Mouse (Mus musculus): ENCODE data around the gene Mycbp2.
A peak's percentile ranks its signal among the peaks of the same experiment; 100 is the strongest.

The Mycbp2 gene

DNA sequence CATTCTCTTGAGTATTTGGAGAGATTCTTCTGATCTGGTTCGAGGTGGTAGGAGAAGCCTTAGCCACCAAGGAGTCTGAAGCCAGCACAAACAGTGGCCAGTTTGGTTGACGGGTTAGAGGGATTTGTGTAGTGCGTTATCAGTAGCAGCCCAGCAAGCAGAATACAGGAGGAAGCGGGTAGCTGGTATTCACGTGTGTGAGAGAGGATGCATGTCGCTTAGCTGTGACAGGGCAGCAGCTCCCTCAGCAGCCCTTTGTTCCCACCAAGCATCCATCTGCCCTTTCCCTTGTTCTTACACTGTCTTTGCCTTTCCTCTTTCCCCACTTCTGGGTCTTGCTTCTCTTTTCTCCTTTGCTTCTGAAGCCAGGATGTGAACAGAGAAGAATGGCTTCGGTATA, 271.4 kb downstream of the Mycbp2 start:
- no peak for DNase-seq (ENCODE audit: low read depth, low spot score)

DNA sequence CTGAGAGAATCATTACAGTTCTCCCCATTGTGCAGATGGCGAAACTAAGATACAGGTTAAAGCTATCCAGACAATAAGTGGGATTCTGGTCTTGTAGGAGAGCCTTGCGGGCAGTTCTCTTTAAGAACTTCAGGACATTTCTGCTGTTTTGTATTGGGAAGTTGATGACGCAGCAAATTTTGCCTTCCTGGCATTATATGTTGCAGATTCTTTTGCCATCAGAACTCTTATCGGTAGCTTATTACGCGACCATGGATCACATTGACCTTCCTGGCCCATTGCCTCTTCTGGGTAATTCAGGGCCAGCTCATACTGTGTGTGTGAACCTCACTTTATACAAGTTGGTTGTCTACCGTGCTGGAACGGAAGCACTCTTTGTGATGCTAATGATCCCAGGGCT, 272.8 kb downstream of the Mycbp2 start:
- DNase-seq (ENCODE audit: low read depth, low spot score): no peak

DNA sequence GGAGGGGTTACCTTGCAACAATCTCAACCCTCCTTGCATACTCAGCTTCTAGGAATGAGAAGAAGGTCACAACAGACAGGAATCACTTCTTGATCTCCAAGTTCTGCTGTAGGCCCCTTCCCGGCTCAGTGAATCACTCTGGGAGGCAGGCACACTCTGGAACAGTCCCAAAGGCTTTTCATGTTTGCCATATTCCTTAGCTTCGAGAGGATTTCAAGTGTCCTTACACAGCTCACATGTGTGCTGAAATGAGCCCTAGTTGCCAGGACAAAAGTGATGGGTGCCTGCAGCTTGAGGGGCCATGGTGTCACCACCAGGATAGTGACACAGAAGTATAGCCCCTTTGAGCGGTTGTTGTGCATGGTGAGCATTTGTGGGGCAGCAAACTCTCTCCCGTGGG, 273.9 kb downstream of the Mycbp2 start:
- no peak for DNase-seq (ENCODE audit: low read depth, low spot score)

DNA sequence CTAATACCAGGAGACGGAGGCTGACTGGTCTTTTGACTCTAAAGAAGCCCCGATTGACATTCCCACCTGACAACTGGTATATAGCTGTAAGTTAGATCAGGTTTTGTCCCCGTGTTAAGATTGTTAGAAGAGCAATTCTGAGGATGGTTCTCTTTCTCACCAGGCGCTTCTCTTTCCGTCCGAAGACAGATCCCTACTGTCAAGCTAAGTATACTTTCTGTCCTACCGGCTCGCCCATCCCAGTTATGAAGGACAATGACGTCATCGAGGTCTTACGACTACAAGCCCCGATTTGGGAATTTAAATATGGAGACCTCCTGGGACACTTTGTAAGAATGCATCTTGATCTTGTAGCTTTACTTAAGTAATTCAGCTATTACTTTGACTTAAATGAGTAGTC, 275.1 kb downstream of the Mycbp2 start:
- no peak for DNase-seq (ENCODE audit: low read depth, low spot score)

DNA sequence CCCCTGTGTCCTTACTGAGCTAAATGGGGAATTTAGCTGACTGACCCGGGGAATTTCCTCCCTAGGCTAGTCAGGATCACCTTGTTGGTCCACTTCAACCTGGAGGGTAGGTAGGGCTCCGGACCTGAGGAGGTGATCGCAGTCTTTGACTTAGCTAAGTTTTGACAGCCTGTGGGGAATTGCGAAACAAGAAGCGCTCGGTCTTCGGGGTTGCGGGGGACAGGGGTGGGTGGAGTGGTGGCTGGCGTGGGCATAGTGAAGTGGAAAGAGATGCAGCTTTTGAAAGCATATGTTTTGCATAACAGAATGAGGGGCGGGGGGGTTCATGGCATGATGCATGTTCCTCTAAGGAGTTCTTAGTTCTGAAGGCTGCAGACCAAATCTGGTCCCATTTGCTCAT, 275.8 kb downstream of the Mycbp2 start:
- DNase-seq (ENCODE audit: low read depth, low spot score): no peak

DNA sequence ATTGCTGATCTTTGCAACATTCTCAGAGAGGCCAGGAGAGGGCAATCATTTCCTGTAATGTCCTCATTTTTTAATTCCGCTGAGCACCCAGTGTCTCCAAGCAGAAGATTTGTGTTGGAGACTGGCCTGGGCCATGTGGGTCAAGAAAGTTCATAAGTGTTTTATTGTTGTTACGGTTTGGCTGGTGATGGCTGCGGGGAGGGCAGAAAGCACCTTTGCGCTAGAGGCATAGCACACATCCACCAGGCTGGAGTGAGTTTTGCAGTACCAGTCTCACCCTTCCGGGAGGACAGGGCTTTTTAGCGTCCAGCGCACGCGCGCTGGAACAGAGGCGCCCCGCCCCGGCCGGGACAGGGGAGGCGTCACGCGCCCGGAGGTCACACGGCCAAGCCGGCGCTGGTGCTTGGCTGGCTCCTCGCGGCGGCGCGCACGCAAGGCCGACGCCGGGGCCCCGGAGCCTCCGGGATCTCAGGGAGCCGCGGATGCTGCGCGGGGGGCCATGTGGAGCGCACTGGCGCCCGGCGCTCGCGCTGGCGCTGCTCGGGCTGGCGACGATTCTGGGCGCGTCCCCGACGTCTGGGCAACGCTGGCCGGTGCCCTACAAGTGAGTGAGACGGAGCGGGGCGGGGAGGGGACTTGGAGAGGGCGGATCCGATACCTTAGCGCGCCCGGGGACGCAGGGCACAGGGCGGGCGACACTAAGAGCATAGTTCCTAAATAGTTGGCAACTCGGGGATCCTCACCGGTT, 276.6 kb downstream of the Mycbp2 start, which contains the start of gene Cln5:
Gene Cln5 (plus strand): TSS at position 353 of the 748 bp plus-strand sequence.
- peak; percentile 98 for DNase-seq (ENCODE audit: low read depth, low spot score)

DNA sequence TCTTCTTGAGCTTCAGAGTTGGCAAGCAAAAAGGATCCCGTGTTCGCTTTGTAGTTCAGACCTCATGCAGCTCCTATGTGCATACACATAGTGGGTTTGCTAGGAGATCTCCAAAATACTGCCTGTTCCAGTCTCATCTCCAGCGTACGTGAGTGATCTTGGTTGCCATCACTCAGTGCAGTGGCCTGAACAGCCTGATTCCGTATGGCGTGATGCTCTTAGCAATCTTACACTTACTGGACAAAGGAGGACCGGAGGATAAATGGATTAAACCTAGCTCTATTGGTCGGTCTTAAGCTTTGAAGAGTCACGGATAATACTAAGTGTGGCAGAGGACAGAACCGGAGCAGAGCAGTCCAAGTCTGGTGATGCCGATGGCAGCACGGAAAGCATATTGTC, 277.1 kb downstream of the Mycbp2 start:
- DNase-seq (ENCODE audit: low read depth, low spot score): no peak

DNA sequence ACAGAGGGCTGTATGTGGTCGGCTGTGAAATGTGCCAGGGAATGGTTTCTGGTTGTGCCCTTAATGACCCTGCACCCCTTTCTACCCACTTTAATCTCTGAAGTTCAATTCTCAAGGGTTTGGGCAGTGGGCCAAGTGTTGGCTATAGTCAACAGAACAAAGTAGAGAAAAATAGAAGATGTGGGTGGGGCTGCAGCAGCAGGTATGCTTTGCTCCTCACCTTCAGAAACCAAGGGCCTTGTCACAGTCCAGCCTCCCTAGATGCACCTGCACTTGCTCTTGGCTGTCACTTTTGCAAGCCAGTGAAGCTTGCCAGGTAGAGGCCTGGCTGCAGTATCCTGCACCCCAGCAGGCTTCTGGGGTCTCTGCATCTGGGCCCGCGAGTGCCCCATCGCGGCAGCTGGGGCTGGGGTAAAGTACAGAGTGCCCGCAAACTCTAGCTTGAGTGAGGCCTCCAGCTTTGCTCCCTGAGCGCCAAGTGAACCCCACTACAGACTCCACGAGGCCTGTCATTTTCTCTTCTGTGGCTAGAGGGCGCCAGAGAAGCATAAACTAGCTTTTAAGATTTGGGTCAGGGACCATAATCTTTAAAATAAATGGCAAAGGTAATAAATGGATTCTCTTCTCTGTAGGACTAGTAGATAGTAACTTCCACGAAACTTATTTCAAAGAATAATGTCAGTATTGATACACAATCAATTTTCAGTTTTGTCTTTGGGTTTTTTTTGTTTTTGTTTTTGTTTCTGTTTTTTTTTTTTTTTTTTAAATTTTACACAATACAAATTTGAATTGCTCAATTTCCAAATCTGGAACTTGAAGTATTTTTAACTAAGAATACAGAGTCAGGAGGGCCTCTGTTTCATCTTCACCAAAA, 281.1 kb downstream of the Mycbp2 start:
- DNase-seq (ENCODE audit: low read depth, low spot score): peak; percentile 84
